Mouse (Mus musculus): ENCODE measurements around the gene Cnot10. TPM values are rescaled to one million over a fixed set of nuclear protein-coding genes. Genes with fewer than 3 reads are reported as not detected.

Gene Cnot10
- polyA plus RNA-seq, 1 experiment: 34.5 TPM

DNA sequence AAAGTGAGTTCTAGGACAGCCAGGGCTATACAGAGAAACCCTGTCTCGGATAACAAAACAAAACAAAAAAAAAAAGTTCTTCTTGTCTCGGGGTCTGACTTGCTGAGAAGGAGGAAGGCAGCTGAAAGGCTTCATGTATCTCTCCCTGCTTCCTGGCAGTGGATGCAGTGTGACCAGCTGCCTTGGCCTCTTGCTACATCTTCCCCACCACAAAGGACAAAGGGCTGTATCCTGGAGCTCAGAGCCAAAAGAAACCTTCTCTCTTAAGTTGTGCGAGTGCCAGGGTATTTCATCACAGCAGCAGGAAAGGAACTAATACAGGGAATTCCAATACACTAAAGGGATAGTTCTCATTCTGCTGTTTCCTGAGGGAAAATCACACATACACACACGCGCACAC is 38.6 kb upstream of the Cnot10 start:
- Histone ChIP-seq H3K27ac (ENCODE audit: control insufficient read depth, insufficient read depth, low read depth, low read length, poor library complexity) (no peak overlapping the region), H3K4me3 (replicated peaks; ENCODE audit: control insufficient read depth, low read depth, low read length) (no peak overlapping the region), H3K4me1 (ENCODE audit: control insufficient read depth, insufficient read depth, low read length) (no peaks in the 10 kb centered on the region; the same call in 1 of the 2 replicates)
- 56% methylated on average over 5 of the region's 5 CpGs for WGBS
- TF ChIP-seq POLR2A (IDR thresholded peaks at IDR 0.05; ENCODE audit: borderline replicate concordance, control insufficient read depth, low read depth, low read length): no peak
- TF ChIP-seq CTCF (IDR thresholded peaks at IDR 0.05; ENCODE audit: control insufficient read depth, insufficient read depth, low read length): no peak

DNA sequence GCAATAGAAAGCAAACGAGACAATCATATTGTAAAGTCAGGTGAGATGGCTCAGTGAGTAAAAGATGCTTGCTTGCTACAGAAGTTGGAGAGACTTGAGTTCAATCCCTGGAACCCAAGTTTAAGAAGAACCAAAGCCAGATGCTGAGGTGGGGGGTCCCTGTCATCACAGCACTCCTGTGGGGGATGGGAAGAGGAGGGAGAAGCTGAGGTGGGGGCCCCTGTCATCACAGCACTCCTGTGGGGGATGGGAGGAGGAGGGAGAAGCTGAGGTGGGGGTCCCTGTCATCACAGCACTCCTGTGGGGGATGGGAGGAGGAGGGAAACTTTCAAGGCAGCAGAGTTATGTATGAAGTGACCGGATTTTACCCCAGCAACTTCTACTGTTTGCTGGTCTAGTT is 33.6 kb upstream of the Cnot10 start:
- Histone ChIP-seq H3K4me1 (ENCODE audit: control insufficient read depth, insufficient read depth, low read length) (no peaks in the 10 kb centered on the region), H3K4me3 (replicated peaks; ENCODE audit: control insufficient read depth, low read depth, low read length) (no peak overlapping the region), H3K27ac (ENCODE audit: control insufficient read depth, insufficient read depth, low read depth, low read length, poor library complexity) (no peak overlapping the region)
- 58% methylated on average over 2 of the region's 2 CpGs for WGBS
- TF ChIP-seq CTCF (IDR thresholded peaks at IDR 0.05; ENCODE audit: control insufficient read depth, insufficient read depth, low read length): no peak
- no peak for TF ChIP-seq POLR2A (IDR thresholded peaks at IDR 0.05; ENCODE audit: borderline replicate concordance, control insufficient read depth, low read depth, low read length)

DNA sequence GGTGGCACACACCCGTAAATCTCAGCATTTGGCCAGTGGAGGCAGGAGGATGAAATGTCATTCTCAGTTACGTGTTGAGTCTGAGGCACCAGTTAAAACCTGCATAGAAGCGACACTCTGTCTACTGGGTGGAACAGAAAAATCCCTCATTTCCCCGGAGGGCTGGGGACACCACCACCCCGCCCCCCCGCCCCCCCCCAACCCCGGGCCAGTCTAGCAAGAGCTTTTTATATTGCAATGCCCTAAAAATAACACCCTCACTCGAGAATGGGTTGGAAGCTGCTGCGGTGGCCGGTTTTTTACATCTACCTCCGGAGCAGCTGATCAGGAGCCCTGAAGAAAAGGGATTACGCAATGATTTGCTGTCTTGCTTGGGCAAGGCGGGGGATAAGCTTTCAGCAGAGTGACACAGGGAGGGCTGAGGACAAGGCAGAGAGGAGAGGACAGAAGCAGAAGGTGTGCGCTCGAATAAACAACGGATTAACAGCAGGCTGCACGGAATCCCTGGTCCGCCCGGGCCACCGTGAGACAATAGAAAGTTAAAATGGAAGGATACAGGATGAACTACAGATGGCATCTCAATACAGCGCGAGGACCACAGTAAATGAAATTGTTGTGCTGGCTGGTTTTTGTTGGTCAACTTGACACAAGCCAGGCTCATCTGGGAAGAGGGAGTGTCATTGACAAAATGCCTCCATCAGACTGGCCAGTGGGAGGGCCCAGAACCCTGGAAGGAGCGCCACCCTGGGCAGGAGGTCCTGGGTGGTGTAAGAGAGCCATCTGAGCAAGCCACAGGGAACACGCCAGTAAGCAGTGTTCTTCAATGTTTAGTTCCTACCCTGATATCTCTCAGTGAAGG is 32.9 kb upstream of the Cnot10 start:
- no peak for TF ChIP-seq CTCF (IDR thresholded peaks at IDR 0.05; ENCODE audit: control insufficient read depth, insufficient read depth, low read length)
- TF ChIP-seq POLR2A (IDR thresholded peaks at IDR 0.05; ENCODE audit: borderline replicate concordance, control insufficient read depth, low read depth, low read length): no peak
- WGBS: 7% methylated on average over 24 of the region's 24 CpGs
- H3K4me1 ChIP-seq (ENCODE audit: control insufficient read depth, insufficient read depth, low read length): no peaks in the 10 kb centered on the region
- peak overlapping the region; percentile 3 for H3K4me3 ChIP-seq (replicated peaks; ENCODE audit: control insufficient read depth, low read depth, low read length)
- H3K27ac ChIP-seq (ENCODE audit: control insufficient read depth, insufficient read depth, low read depth, low read length, poor library complexity): no peak overlapping the region

DNA sequence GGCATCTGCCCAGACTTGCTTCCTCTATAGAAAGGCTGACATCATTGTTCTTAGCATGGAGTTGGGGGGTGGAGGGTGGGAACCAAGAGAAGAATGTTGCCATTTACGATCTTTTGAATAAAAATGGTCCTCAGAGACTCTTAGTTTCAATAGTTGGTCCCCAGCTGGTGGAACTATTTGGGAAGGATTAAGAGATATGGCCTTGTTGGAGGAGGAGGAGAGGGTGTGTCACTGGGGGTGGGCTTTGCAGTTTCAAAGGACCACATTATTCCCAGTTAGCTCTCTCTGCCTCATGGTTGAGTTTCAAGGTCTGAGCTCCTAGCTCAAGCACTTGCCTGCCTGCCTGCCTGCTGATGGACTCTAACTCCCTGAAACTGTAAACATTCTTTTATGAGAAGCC is 32.0 kb upstream of the Cnot10 start:
- Histone ChIP-seq H3K4me1 (ENCODE audit: control insufficient read depth, insufficient read depth, low read length) (no peaks in the 10 kb centered on the region), H3K4me3 (replicated peaks; ENCODE audit: control insufficient read depth, low read depth, low read length) (no peak overlapping the region), H3K27ac (ENCODE audit: control insufficient read depth, insufficient read depth, low read depth, low read length, poor library complexity) (no peak overlapping the region)
- TF ChIP-seq CTCF (IDR thresholded peaks at IDR 0.05; ENCODE audit: control insufficient read depth, insufficient read depth, low read length) (no peak), POLR2A (IDR thresholded peaks at IDR 0.05; ENCODE audit: borderline replicate concordance, control insufficient read depth, low read depth, low read length) (no peak)
- 58% methylated on average over 1 of the region's 1 CpGs for WGBS

DNA sequence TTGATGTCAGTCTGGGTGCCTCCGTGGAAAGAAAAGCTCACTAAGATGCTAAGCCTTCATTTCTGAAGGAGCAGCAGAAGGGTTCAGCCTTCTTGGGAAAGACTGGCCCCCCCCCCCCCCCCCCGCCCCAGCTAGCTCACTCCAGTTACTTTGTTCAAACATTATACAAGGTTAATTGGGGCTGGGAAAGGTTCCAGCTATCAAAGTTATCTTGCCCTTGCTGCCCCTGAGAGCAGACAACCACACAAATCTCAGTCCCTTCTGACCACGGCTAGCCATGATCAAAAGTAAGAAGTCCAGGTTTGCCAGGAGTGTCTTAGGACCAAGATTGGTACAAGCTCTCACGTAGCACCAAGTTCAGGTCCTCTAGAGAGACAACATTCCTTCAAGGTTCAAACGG is 29.0 kb upstream of the Cnot10 start:
- TF ChIP-seq CTCF (IDR thresholded peaks at IDR 0.05; ENCODE audit: control insufficient read depth, insufficient read depth, low read length) (no peak), POLR2A (IDR thresholded peaks at IDR 0.05; ENCODE audit: borderline replicate concordance, control insufficient read depth, low read depth, low read length) (no peak)
- H3K4me1 ChIP-seq (ENCODE audit: control insufficient read depth, insufficient read depth, low read length): no peaks in the 10 kb centered on the region
- no peak overlapping the region for H3K4me3 ChIP-seq (replicated peaks; ENCODE audit: control insufficient read depth, low read depth, low read length)
- no peak overlapping the region for H3K27ac ChIP-seq (ENCODE audit: control insufficient read depth, insufficient read depth, low read depth, low read length, poor library complexity)
- 79% methylated on average over 5 of the region's 5 CpGs for WGBS

DNA sequence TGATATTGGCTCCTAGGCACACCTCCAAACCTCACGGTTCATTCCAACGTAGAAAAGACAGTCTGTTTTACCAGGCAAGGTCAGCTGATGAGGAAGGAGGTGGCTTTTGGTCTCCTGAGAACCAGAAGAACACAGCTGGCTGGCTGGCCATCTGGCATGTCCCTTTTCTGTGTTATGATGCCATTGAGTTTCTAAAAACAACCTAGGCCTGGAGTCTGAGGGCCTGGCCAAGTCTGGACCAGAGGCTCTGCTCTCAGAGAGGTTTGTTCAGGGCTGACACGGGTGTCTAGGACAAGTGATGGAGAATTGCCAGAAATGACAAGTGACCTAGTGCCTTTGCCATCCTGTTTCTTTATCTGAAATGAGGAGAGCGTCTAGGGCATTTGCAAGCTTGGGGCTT is 28.1 kb upstream of the Cnot10 start:
- TF ChIP-seq CTCF (IDR thresholded peaks at IDR 0.05; ENCODE audit: control insufficient read depth, insufficient read depth, low read length): no peak
- TF ChIP-seq POLR2A (IDR thresholded peaks at IDR 0.05; ENCODE audit: borderline replicate concordance, control insufficient read depth, low read depth, low read length): no peak
- Histone ChIP-seq H3K27ac (ENCODE audit: control insufficient read depth, insufficient read depth, low read depth, low read length, poor library complexity) (no peak overlapping the region), H3K4me1 (ENCODE audit: control insufficient read depth, insufficient read depth, low read length) (no peaks in the 10 kb centered on the region), H3K4me3 (replicated peaks; ENCODE audit: control insufficient read depth, low read depth, low read length) (no peak overlapping the region)
- WGBS: 63% methylated on average over 4 of the region's 4 CpGs

DNA sequence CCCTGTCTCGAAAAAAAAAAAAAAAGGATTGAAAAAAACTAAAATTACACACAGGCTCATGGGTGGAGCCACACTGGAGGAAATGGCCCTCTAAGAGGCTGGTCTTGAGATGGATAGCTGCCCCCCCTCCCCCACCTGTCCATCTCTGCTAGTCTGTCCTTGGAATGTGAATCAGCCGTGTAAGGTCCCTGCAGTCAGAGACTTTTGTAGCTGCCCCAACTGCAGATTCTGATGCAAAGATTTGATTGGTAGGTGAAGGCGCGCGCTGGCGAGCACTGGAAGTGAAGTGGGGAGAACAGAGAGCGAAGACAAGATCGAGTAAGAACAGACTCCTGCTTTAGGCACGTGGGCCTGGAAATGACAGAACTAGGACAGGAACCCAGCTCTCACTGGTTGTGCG is 26.9 kb upstream of the Cnot10 start:
- WGBS: 82% methylated on average over 10 of the region's 10 CpGs
- Histone ChIP-seq H3K27ac (ENCODE audit: control insufficient read depth, insufficient read depth, low read depth, low read length, poor library complexity) (no peak overlapping the region), H3K4me3 (replicated peaks; ENCODE audit: control insufficient read depth, low read depth, low read length) (no peak overlapping the region), H3K4me1 (ENCODE audit: control insufficient read depth, insufficient read depth, low read length) (no peaks in the 10 kb centered on the region)
- TF ChIP-seq POLR2A (IDR thresholded peaks at IDR 0.05; ENCODE audit: borderline replicate concordance, control insufficient read depth, low read depth, low read length) (no peak), CTCF (IDR thresholded peaks at IDR 0.05; ENCODE audit: control insufficient read depth, insufficient read depth, low read length) (no peak)

DNA sequence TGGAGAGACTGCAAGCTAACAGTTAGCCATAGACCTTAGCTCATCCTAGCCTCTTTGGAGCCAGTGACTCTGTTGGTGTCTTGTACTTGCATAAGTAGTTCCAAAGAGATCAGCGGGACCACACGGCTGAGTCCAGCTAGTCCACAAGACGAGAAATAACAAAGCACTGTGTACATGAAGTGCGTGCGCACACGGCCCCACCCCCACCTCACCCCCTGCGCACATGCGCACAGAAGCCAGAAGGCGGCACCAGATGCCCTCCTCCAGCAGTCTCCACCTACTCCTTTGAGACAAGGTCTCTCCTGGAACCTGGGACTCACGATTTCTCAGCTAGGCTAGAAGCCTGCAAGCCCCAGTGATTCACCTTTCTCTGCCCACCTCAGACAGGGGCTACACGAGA is 23.8 kb upstream of the Cnot10 start:
- WGBS: 84% methylated on average over 11 of the region's 11 CpGs
- Histone ChIP-seq H3K4me1 (ENCODE audit: control insufficient read depth, insufficient read depth, low read length) (no peaks in the 10 kb centered on the region), H3K4me3 (replicated peaks; ENCODE audit: control insufficient read depth, low read depth, low read length) (no peak overlapping the region), H3K27ac (ENCODE audit: control insufficient read depth, insufficient read depth, low read depth, low read length, poor library complexity) (no peak overlapping the region)
- TF ChIP-seq CTCF (IDR thresholded peaks at IDR 0.05; ENCODE audit: control insufficient read depth, insufficient read depth, low read length) (no peak), POLR2A (IDR thresholded peaks at IDR 0.05; ENCODE audit: borderline replicate concordance, control insufficient read depth, low read depth, low read length) (no peak)
